Mouse (Mus musculus) CD8-positive naive resting alpha-beta T cell, adult 57 days (primary cell): ENCODE results near the gene Vmn2r116. TPM values are rescaled to one million over a fixed set of nuclear protein-coding genes. Genes with fewer than 3 reads are reported as not detected.

ENCODE experiments used
- total RNA-seq: library from RNA; stranded (reverse); gene quantifications from one replicate; pipeline ENCODE4 v1.2.4, GENCODE M21; 2023

The Vmn2r116 gene
- not detected for total RNA-seq

DNA sequence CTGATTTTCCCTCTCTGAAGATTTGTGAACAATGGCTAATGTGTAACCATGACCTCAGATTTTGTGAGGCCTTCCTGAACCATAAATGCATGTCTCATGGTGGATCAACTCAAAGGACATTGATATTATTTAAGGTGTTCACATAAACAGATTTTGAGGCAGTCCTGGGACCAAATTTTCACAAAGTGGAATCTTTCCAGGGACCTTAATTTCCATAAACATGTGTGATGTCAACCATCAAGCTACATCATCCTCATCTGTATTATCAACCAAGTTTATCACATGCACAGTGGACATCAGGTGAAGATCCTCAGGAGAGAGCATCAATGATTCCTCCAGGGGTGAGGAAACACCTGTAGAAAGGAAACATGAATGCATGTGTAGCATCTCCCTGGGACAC is at the start of gene Vmn2r116:
TSS of gene Vmn2r116 (plus strand) at position 301 of the 400 bp plus-strand sequence.

DNA sequence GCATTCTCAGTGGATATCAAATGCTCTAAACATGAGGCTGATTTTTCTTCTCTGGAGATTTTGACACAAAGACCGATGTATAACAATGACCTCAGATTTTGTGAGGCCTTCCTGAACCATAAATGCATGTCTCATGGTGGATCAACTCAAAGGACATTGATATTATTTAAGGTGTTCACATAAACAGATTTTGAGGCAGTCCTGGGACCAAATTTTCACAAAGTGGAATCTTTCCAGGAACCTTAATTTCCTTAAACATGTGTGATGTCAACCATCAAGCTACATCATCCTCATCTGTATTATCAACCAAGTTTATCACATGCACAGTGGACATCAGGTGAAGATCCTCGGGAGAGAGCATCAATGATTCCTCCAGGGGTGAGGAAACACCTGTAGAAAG is 41.0 kb upstream of the Vmn2r116 start, which contains the start of gene Vmn2r115:
TSS of gene Vmn2r115 (plus strand) at position 301 of the 400 bp plus-strand sequence.

Other genes with a start within 250 kb of the Vmn2r116 start
- gene Zfp40, start 191.4 kb upstream of the Vmn2r116 start, total RNA-seq, result 5.3 TPM
- gene Vmn2r114, start 72.1 kb upstream of the Vmn2r116 start, total RNA-seq, result not detected
- not detected for gene Vmn2r115, start 40.9 kb upstream of the Vmn2r116 start, total RNA-seq
- gene Vmn2r117, start 95.1 kb downstream of the Vmn2r116 start, total RNA-seq, result not detected
- gene Zfp213, start 179.6 kb downstream of the Vmn2r116 start, total RNA-seq, result 7.4 TPM
- gene Zfp13, start 214.9 kb downstream of the Vmn2r116 start, total RNA-seq, result not detected
- gene Zscan10, start 216.3 kb downstream of the Vmn2r116 start, total RNA-seq, result not detected